Mouse (Mus musculus) adipocyte (in vitro differentiated cells): ENCODE data around the gene Fignl2.
A peak's percentile ranks its signal among the peaks of the same experiment; 100 is the strongest.

Experiments
- DNase-seq: peaks from one replicate; pipeline ENCODE4 v3.0.0-alpha.2; 2016; ENCODE audit warnings: low spot score

Gene Fignl2

DNA sequence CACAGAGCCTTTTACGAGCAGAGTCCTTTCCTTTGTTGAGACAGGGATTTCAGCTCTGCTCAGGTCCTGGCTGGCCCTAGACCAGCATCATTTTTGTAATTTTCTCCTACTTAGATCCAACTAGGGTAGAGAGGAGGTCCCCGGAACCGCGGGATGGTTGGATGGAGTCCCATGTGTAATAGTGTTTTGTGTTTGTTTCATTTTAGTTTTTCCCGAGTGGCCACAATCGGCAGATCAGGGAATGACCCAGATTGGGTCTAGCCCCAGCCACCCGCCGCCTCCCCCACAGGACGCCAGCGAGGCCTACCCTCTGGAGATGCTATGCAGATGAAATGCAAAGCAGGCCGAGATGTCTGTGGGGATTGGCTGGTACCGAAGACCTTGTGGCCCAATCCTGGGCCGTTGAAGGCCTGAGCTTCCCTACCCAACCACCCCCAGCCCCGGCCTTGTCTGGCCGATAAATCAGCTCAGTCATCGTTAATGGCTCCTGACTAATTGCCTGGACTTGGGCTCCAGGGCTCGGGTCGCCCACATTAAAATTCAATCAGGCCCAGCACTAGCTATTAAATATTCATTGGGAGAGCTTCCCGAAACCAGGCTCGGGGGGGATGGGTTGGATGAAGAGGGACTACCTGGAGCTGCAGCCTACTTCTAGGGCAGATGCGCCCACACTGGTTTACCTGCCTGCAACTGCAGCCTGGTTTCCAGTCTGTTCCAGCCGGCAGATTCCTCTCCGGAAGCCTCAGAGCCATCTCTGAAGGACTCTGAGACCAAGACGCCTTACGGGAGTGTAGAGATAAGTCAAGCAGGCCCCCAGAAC lies 14.7 kb upstream of the Fignl2 start:
- no peak for DNase-seq

DNA sequence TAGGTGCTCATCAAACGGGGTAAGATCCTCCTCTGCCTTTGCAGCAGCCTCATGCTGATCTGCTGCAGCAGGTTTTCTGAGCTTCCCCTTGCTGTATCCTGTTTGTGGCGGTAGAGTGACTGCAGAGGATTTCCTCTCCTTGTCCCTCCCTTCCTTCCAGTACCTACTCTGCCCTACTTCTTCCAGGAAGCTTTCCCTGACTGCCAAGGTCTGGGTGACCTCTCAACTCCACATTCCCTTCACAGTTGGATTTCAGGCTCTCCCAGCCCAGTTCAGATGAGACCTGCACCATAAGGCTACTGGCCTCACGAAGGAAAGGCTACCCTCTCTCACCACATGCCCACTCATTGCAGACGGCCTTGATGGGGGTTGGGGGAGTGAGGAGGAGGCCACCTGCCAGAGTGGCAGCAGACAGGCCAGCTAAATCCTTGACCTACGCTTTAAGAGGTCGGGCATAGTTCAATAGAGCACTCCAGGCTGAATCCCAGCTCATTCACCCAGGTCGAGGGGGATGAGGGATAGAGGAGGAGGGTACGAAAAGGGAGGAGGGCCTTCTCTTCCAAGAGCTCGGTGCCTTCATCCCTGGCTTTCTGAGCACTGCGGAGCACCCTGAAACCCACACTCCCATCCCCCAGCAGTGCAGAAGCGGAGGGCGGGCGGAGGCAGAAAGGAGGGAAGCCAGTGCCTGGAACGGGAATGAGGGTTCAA lies 13.9 kb upstream of the Fignl2 start:
- no peak for DNase-seq

DNA sequence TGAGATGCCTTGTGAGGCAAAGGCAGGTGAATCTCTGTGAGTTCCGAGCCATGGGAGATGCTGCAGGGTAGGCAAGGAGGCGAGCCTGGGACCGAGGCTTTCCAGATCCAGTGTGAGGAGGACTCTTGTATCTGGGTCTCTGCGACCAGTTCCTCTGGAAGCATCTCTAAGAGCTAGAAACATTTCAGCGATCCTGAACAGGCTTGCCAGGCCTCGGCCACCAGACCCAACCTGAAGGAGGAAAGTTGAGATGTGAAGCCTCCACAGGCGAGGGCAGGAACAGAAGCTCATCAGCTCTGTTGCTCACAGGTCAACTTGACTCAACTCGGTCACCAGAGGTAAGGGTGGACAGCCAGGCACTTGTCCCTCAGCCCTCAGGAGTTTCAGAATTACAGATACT lies 13.2 kb upstream of the Fignl2 start:
- no peak for DNase-seq

DNA sequence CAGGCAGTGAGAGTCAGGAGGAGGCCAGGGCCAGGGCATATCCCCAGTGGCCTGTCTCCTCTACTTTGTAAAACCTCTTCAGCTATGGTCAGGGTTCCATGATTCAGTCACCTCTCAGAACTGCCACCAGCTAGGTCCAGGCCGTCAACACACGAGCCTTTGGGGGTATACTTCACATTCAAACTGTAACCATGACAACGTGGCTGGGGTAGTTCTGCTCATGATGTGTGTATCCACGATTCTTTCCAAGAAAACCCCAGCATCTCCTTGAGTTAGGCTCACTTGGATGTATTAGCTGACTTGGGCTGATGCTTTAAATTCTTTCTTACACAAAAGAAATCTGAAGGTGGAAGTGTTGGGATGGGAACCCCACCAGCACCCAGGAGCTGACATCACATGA lies 9.9 kb upstream of the Fignl2 start:
- DNase-seq, result no peak

DNA sequence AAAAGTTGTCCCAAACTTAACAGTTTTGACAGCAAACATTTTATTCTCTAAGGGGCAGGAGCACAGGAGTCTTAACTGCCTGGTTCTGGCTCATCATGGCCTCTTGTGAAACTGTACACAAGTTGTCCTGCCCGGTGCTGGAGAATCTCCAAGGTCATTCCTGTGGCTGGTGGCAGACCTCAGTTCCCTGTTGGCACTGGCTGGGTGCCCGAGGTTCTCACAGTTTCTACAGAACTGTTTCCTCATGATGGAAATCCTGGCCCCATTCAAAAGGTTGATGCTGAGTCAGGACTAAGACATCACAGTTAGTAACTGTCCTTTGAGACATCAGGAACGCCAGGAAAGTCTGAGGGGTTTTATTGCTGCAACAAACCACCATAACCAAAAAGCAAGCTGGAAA lies 8.6 kb upstream of the Fignl2 start:
- peak; percentile 99 for DNase-seq

DNA sequence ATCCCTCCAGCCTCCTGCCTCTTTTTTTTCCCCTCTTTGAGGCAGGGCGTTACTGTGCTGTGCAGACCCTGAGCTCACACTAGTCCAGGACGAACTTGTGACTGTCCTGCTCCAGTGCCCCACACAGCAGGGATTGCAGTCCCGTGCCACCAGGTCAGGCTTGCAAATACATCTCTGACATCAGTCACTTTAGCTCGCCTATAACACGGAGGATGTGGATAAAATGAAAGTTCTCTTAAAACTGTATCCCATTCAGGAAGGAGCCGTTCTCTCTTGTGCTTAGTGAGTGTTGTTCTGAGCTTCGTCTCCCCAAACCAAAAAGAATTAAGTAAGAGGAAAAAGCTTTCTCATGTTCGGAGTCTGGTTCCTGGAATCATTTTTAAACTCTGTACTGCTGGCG lies 8.1 kb upstream of the Fignl2 start:
- DNase-seq, result no peak

DNA sequence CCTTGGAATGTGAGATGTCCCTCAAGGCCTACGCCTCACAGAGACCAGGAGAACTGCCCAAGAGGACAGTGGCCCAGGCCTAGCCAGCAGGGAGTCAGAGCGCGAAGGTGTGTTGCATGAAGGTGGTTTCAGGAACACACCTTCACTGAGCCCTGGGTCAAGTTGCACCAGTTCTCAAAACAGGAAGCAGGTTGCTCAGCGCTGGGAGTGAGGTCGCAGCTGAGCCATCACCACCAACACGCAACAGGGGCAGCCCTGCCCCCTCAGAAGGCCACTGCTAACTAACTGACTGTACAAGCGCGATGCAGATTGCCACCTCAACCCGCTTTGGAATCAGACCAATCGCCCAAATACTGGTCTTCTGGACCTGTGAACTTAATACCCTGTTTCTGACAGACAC lies 6.1 kb upstream of the Fignl2 start:
- DNase-seq, result no peak

DNA sequence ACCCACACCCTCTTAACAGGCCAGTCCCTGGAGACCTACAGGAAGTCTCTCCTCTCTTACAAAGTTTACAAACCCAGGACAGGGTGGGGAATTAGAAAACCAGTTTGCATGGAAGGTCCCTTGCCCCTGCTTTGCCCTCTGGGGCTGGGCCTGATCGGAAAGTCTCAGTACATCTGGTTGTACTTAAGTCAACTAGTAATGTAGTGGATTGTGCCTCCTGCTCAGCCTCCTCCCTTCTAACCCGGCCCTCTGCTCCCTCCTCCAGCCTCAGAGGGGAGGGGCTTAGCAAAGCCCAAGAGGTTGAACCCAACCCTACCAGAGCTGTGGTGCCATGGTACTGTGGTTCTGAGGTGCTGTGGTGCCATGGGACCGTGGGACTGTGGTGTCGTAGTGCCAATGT lies 3.9 kb upstream of the Fignl2 start:
- DNase-seq, result peak; percentile 31

DNA sequence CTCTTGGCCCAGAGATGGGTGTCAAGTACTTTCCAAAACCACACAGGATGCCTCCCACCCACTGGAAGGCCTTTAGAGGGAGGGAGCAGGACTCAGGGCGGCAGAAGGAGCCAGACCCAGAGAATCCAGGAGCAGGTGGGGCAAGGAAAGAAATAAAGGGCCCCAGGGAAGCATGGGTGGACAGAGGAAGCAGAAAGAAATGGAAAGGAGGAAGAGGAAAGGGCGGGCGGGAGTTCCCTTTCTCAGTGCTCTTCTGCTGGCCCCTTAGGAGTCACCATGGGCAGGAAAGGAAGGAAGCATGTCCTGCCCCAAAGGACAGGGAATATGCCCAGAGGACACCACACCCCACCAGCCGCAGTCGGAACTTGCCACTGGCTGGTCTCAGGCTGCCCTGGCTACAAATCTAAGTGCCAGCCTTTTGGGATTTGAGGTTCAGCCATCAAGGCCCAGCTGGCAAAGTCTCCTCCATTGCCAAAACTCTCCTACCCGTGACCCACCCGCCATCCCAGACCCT lies 2.7 kb upstream of the Fignl2 start:
- no peak for DNase-seq

DNA sequence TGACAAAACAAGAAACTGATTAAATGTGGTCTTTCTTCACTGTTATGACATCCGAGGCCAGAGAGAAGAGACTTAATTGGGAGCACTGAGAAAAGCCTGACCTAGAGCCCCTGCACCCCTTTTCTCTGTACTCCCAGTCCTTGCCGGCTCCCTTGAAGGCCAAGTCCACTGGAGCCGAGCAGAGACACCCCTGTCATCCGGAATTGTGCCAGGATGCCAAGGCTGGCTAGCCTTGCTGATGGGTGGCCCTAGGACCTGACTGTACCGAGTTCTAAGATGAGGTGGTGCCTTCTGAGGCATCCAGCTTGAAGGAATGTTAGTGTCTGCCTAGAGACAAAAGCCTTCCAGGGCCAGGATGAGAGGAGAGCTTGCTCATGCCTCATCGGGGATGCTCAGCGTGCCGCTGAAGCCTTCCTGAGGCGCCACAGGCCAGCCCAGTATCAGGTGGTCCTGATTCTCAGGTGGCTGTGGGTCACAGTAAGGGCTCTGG lies 1.7 kb upstream of the Fignl2 start:
- DNase-seq, result no peak

DNA sequence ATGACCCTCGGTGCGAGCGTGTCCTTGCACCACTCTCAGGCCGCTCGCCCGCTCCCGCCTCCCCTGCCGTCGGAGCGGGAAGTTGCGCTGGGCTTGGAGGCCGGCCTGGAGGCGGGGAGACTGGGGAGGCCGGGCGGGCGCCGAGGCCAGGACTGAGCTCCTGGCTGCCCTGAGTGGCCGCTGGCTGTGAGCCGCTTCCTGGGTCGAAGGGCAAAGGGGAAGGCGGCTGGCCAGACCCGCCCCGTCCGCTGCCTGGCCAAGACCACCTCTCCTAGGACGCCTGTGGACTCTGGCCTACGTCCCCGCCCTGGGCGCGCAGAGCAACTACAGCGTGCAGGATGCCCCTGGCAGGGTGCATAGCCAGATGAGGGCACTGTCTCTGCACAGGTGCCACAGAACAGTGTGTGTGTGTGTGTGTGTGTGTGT lies 377 bp upstream of the Fignl2 start:
- peak; percentile 90 for DNase-seq

DNA sequence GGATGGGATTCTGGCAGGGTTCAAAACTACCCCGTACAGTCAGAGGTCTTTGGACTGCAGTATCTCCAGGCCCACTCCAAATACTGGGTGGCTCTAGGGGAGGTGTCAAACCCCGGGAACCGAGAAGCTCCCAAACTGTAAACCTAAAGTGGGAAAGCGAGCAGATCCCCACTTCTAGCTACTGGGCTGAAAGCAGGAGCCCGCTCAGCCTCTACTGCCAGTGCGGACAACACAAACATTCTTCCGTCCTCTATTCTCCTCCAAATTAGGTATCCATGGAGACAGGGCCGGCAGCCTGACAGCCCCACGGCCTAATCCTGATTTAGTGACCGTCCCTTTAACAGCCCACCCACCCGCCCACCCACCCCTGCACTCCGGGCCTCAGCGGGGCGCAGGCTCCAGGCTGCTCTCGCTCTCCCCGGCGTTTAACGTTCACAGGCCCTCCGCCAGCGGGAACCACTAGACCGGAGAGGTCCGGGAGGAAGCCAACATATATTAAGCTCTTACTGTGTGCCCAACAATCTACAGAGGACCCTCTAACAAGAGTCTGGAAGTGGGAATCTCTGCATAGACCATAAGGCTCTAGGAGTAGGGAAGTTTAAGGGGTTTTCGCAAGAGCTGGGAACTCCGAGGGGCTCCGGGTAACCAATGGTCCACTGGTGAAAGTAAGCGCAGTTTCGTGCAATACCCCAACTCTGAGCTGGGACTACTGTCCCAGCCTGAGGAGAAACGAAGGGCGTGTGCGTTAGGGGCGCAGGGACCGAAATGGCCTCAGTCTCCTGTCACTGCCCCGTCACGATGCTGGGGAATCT lies 1.2 kb downstream of the Fignl2 start:
- no peak for DNase-seq

DNA sequence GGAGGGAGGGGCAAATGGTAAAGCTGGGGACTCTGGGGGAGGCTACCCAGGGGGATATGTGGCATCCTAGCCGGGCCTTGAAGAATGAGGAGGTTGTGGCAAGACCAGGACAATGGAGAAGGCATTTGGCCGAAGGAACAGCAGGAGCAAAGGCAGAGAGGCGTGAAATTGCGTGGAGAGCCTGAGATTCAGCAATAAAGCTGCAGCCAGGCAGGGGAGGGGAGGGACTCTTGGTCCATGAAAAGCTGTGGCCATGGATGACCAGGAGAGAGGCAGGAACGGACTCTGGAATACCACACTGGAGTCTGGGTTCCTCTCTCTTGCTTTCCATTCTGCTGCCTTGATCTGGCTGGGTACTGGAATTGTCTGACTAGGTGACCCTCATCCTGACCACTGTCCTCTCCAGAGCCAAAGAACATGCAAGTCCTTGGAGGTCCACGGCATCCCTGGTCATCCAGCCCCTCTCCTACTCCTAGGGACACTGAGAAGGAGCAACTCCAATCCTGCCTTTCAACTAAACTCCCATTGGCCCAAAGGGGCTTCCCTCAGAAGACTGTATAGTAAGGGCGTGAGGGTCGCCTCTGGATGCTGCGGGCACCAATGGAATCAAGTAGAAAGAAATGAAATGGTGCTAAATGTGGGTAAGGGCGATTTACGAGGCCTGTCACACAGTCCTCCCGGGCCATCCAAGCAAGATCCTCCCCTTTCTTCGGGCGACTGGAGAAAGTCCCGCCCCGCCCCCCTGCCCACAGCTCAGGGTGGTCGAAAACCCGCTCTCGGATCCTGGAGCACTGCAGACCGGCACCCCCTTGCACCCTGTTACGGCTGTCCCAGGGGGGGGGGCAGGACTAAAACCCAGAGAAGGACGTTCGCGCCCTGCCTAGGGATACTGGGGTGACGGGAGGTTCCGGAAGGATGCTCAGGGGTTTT lies 2.0 kb downstream of the Fignl2 start:
- no peak for DNase-seq

DNA sequence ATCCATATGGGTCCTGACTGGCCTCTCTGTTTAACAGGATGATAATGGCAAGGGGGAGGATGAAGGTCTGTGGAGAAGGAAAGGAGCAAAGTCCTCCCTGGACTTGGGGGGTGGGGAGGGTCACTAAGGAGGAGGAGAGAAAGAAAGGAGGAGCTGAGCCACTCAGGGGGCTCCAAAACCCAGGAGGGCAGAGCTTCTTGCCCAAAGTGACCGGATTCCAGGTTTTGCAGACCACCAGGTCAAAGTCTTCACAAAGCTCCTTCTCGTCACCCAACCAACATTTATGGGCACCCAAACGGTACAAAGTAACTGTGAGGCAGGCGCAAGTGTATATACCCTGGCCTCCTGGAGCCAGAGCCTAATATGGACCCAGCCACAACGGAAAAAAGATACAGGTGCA lies 2.7 kb downstream of the Fignl2 start:
- DNase-seq, result no peak

DNA sequence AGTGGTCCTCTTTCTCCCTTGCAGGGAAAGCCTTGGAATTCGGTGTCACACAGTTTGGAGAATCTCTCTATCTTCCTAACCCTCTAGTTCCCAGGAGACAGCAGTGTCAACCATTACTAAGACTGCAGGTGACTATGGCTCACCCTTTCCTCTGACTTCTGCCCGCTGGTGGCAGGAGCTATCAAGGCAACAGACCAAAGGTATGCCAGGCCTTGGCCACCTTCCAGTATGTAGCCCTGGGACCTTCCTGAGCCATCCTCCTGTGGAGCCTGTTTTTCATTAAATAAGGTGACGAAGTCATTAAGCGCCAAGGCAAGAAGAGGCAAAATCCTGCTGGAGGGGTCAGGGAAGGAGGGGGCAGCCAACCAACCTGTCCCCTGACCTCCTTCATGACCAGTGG lies 3.2 kb downstream of the Fignl2 start:
- DNase-seq, result no peak

DNA sequence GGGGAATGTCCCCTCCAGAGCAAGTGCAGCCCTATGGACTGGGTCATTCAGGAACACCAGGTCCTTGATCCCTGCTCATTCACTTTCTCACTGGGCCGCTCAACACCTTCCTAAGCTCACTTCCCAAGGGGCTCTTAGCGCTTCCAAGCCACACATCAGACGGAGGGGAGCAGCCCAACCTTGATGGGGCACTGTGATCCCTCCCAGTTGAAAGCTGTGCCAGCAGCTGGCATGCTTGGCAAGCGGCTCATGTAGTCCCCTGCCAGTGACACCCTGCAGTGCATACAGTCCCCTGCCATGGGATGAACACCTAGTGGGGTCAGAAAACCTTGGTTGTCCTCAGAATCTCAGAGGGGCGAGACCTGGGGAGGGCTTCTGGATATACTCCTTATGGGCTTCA lies 4.3 kb downstream of the Fignl2 start:
- no peak for DNase-seq

DNA sequence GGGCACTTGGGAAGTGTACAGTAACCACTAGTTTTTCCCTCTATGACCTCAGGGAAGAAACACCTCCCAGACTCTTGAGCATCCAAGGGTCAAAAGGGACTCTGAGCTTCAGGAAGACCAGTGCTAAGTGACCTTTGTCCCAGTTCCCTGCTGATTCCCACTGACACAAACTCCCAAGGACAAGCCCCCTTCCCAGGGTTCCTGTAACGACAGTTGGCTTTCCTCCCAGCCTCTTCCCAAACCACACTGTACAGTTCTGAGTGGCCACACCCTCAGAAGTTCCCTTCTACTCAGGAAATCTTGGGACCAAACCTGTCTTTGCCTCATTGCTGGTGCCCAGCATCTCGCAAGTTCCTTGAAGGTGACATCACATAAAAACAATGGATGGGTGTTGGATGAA lies 5.6 kb downstream of the Fignl2 start:
- no peak for DNase-seq

DNA sequence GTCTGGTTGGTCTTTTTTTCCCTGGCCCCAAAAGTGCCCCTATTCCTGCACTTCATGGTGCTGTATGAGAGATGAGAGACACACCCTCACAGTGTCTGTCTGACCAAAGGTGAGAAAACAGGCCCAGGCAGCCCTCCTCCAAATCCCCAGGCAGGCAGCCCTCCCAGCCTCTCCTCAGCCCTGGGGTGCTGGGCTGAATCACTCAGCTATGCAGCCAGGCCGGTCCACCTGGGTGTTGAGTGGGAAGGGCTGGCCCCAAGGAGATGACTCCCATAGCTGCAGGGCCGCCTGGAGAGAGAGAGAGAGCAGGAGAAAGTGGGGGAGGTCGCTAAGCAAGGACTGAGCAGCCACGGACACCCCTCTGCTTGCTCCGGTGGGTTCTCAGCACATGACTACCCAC lies 7.6 kb downstream of the Fignl2 start:
- no peak for DNase-seq

DNA sequence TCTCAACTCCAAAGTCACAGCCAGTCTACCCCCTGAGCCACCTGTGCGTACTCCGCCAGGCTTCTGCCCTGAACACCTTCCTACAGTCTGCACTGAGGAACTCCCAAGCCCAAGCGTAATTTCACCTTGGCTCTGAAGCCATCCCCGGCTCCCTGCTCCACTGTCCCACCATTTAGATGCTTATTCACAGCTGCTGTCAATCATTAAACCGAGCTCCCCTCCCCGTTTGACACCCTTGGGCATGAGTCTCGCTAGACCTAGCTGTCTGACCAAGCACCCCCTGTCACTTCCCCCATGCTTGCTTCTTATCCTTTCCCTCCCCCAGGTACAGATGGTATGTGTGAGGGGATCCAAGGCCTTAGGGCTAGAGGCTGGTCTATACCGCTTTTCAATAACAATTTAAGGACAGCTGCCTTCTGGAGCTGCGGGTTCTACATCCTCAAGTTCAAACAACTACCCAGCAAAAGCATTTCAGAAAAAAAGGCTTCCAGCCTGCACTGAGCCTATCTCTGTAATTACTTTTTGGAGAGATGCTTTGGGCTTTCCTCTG lies 8.7 kb downstream of the Fignl2 start:
- DNase-seq, result no peak

DNA sequence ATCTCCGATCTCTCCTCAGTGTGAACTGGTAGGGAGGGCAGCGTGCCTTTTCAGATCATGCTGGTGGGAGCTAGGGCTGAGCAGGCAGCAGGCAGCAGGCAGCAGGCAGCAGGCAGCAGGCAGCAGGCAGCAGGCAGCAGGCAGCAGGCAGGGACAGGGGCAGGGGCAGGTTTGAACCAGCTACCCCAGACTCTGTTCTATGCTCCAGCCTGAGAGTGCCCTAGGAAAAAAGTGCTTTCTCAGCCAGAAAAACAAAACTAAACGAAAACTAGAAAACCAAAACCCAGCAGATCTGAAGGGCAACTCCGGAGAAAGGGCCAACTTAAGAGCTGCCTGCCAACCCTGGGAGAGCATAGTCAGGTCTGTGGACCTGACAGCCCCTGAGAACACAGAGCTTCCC lies 9.7 kb downstream of the Fignl2 start:
- DNase-seq, result no peak

DNA sequence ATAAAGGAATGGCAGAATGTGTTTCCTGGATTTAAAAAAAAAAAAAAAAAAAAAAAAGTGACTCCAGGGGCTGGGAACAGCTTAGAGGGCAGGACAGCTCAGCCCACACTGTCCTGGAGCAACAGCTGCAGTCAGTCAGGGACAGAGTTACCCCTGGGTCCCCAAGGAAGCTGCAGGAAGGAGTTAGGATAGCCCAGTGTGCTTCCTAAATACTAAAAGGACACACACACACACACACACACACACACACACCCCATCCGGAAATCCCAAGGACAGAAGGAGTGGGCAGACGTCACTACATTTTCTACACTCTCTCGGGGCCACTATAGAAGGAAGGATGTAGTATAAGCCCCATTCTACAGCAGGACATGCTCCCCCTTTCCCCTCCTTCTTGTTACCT lies 10.3 kb downstream of the Fignl2 start:
- no peak for DNase-seq
